Mouse (Mus musculus): ENCODE measurements around the gene Lrrc8c.
"Not testable (repeated sequence)": the region's sequence is repeated elsewhere in the genome, so short reads cannot be mapped to it uniquely, and the experiment has no call there.

Gene Lrrc8c

GRCm38 (mm10) chr5:105627093-105627492 lies 107.9 kb downstream of the Lrrc8c start:
- DNase-seq (ENCODE audit: low read depth in 2 of 2, low spot score in 2 of 2), result no peak

- DNase-seq (ENCODE audit: low read depth in 2 of 2, low spot score in 2 of 2), result no peak
These were observed 110.8 kb downstream of the Lrrc8c start for GRCm38 (mm10) chr5:105629955-105630354.

- no peak for DNase-seq (ENCODE audit: low read depth in 2 of 2, low spot score in 2 of 2)
These were observed 112.9 kb downstream of the Lrrc8c start for GRCm38 (mm10) chr5:105632066-105632465.

GRCm38 (mm10) chr5:105635576-105635975 lies 116.4 kb downstream of the Lrrc8c start:
- DNase-seq (ENCODE audit: low read depth in 2 of 2, low spot score in 2 of 2), result peak in 1 of 2 experiments; percentile 44

- DNase-seq (ENCODE audit: low read depth in 2 of 2, low spot score in 2 of 2), result no peak
These were observed 117.5 kb downstream of the Lrrc8c start for GRCm38 (mm10) chr5:105636484-105637191.

GRCm38 (mm10) chr5:105638266-105638665 lies 119.1 kb downstream of the Lrrc8c start:
- DNase-seq (ENCODE audit: low read depth in 2 of 2, low spot score in 2 of 2), result not testable (repeated sequence)

GRCm38 (mm10) chr5:105638916-105639315 lies 119.7 kb downstream of the Lrrc8c start:
- no peak for DNase-seq (ENCODE audit: low read depth in 2 of 2, low spot score in 2 of 2)

- no peak for DNase-seq (ENCODE audit: low read depth in 2 of 2, low spot score in 2 of 2)
These were observed 120.2 kb downstream of the Lrrc8c start for GRCm38 (mm10) chr5:105639363-105639762.

- peak; percentile 65 to 72 for DNase-seq (ENCODE audit: low read depth in 2 of 2, low spot score in 2 of 2)
These were observed 123.3 kb downstream of the Lrrc8c start for GRCm38 (mm10) chr5:105642517-105642916.

- no peak for DNase-seq (ENCODE audit: low read depth in 2 of 2, low spot score in 2 of 2)
These were observed 124.1 kb downstream of the Lrrc8c start for GRCm38 (mm10) chr5:105643276-105643675.

GRCm38 (mm10) chr5:105644195-105644594 lies 125.0 kb downstream of the Lrrc8c start:
- no peak for DNase-seq (ENCODE audit: low read depth in 2 of 2, low spot score in 2 of 2)

GRCm38 (mm10) chr5:105647094-105647493 lies 127.9 kb downstream of the Lrrc8c start:
- DNase-seq (ENCODE audit: low read depth in 2 of 2, low spot score in 2 of 2), result no peak

GRCm38 (mm10) chr5:105648648-105649287 lies 129.6 kb downstream of the Lrrc8c start:
- DNase-seq (ENCODE audit: low read depth in 2 of 2, low spot score in 2 of 2), result peak; percentile 77 to 84

GRCm38 (mm10) chr5:105649514-105650001 lies 130.4 kb downstream of the Lrrc8c start:
- DNase-seq (ENCODE audit: low read depth in 2 of 2, low spot score in 2 of 2), result peak; percentile 75 to 84

GRCm38 (mm10) chr5:105650728-105651479 lies 131.7 kb downstream of the Lrrc8c start:
- DNase-seq (ENCODE audit: low read depth in 2 of 2, low spot score in 2 of 2), result peak; percentile 28 to 30

GRCm38 (mm10) chr5:105651561-105651991 lies 132.4 kb downstream of the Lrrc8c start:
- DNase-seq (ENCODE audit: low read depth in 2 of 2, low spot score in 2 of 2), result peak in 1 of 2 experiments; percentile 51

GRCm38 (mm10) chr5:105654237-105655063 lies 135.3 kb downstream of the Lrrc8c start:
- DNase-seq (ENCODE audit: low read depth in 2 of 2, low spot score in 2 of 2), result peak; percentile 79 to 85

GRCm38 (mm10) chr5:105655100-105655734 lies 136.0 kb downstream of the Lrrc8c start:
- DNase-seq (ENCODE audit: low read depth in 2 of 2, low spot score in 2 of 2), result no peak

- no peak for DNase-seq (ENCODE audit: low read depth in 2 of 2, low spot score in 2 of 2)
These were observed 142.7 kb downstream of the Lrrc8c start for GRCm38 (mm10) chr5:105661894-105662293.
